Mouse (Mus musculus): Measurements from ENCODE around the gene P3h3. TPM values are rescaled to one million over a fixed set of nuclear protein-coding genes. Genes with fewer than 3 reads are reported as not detected.

Gene P3h3
- polyA plus RNA-seq, 1 experiment from 2014 or later = 0.76 TPM

GRCm38 (mm10) chr6:124828868-124829798 is 28.4 kb downstream of the P3h3 start, which contains the start of the genes Usp5 and Cdca3:
Gene Usp5 (minus strand): TSS chr6:124829484.
Gene Cdca3 (plus strand): TSS chr6:124829547.
- peak; percentile 85 for ATAC-seq (ENCODE audit: low read depth)
- Histone ChIP-seq H3K9ac (ENCODE audit: low read depth, low read length) (peak within 1 kb of the TSS; percentile 89), H3K27ac (ENCODE audit: low read length) (peak within 1 kb of the TSS; percentile 96), H3K4me1 (ENCODE audit: control insufficient read depth, low read depth, low read length) (peaks cover 18% of the 10 kb centered on the region), H3K9me3 (replicated peaks; ENCODE audit: control insufficient read depth, low read length) (no peaks in the 10 kb centered on the region), H3K4me3 (ENCODE audit: low read depth, low read length) (peak within 1 kb of the TSS; percentile 81), H3K36me3 (ENCODE audit: control insufficient read depth, insufficient read depth) (peaks cover 45% of the 10 kb centered on the region), H3K4me2 (ENCODE audit: low read depth, low read length) (peak within 1 kb of the TSS; percentile 96), H3K27me3 (ENCODE audit: control insufficient read depth, insufficient read depth, low read depth, low read length) (no peaks in the 10 kb centered on the region)
- under 1% methylated on average over 53 of the region's 55 CpGs for WGBS (ENCODE audit: insufficient replicate concordance)

DNA sequence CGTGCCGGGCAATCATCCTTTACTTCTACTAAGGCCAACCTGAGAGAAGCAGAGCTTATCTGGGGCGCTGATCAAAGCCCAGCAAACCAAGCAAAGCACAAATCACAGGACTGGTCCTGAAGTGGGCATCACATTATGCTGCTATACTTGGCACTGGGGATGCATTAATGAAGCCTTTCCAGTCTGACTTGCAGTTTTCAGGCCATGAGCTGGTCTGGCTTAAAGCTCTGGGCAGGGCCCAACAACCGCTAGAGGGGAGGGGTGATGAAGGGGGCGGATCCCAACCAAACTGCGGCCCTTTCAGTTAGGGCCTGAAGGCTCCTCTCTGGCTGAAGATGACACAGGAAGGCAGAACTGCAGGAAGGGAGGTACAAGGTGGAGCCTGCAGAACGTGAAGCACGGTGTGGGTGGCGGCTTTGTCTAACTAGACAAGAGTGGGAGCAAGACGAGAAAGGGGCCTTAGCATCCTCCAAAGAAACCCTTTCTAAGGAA is 29.4 kb downstream of the P3h3 start:
- Histone ChIP-seq H3K4me1 (ENCODE audit: control insufficient read depth, low read depth, low read length) (peaks cover 18% of the 10 kb centered on the region), H3K9ac (ENCODE audit: low read depth, low read length) (peak overlapping the region; percentile 62), H3K4me3 (ENCODE audit: low read depth, low read length) (peak overlapping the region; percentile 81), H3K36me3 (ENCODE audit: control insufficient read depth, insufficient read depth) (peaks cover 45% of the 10 kb centered on the region), H3K9me3 (replicated peaks; ENCODE audit: control insufficient read depth, low read length) (no peaks in the 10 kb centered on the region), H3K27ac (ENCODE audit: low read length) (peak overlapping the region; percentile 51), H3K27me3 (ENCODE audit: control insufficient read depth, insufficient read depth, low read depth, low read length) (no peaks in the 10 kb centered on the region), H3K4me2 (ENCODE audit: low read depth, low read length) (peak overlapping the region; percentile 96)
- WGBS (ENCODE audit: insufficient replicate concordance) = 16% methylated on average over 10 of the region's 10 CpGs
- no peak for ATAC-seq (ENCODE audit: low read depth)

- no peak overlapping the region for H3K9ac ChIP-seq (ENCODE audit: low read depth, low read length)
- WGBS (ENCODE audit: insufficient replicate concordance) = 86% methylated on average over 4 of the region's 4 CpGs
- H3K9me3 ChIP-seq (replicated peaks; ENCODE audit: control insufficient read depth, low read length) = no peaks in the 10 kb centered on the region
- no peaks in the 10 kb centered on the region for H3K4me1 ChIP-seq (ENCODE audit: control insufficient read depth, low read depth, low read length)
- ATAC-seq (ENCODE audit: low read depth) = no peak
- H3K4me2 ChIP-seq (ENCODE audit: low read depth, low read length) = no peak overlapping the region
- H3K27ac ChIP-seq (ENCODE audit: low read length) = no peak overlapping the region
- H3K27me3 ChIP-seq (ENCODE audit: control insufficient read depth, insufficient read depth, low read depth, low read length) = no peaks in the 10 kb centered on the region
- peaks cover 58% of the 10 kb centered on the region for H3K36me3 ChIP-seq (ENCODE audit: control insufficient read depth, insufficient read depth)
- H3K4me3 ChIP-seq (ENCODE audit: low read depth, low read length) = no peak overlapping the region
These were observed 35.5 kb downstream of the P3h3 start for GRCm38 (mm10) chr6:124822049-124822448.

DNA sequence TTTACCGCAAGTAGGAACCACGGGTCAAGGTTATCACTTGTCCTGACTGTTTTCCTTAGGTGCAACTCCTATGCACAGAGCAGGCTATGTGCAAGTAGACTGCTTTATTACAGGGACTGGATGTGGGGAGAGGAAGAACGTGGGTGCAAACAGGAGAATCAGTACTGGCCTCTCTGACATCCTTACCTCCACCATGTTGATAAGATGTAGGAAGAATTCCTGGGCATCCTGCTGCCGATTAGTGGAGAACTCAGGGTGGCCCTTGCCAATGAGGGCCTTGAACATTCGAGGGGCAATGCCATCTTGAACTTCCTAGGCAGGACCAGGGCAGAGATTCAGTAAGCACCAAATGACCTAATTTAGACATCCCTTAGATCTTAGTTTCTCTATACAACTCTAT is 36.7 kb downstream of the P3h3 start:
- Histone ChIP-seq H3K9me3 (replicated peaks; ENCODE audit: control insufficient read depth, low read length) (no peaks in the 10 kb centered on the region), H3K4me2 (ENCODE audit: low read depth, low read length) (no peak overlapping the region), H3K4me1 (ENCODE audit: control insufficient read depth, low read depth, low read length) (no peaks in the 10 kb centered on the region), H3K4me3 (ENCODE audit: low read depth, low read length) (no peak overlapping the region), H3K36me3 (ENCODE audit: control insufficient read depth, insufficient read depth) (peaks cover 56% of the 10 kb centered on the region), H3K9ac (ENCODE audit: low read depth, low read length) (no peak overlapping the region), H3K27ac (ENCODE audit: low read length) (no peak overlapping the region), H3K27me3 (ENCODE audit: control insufficient read depth, insufficient read depth, low read depth, low read length) (no peaks in the 10 kb centered on the region)
- no peak for ATAC-seq (ENCODE audit: low read depth)
- WGBS (ENCODE audit: insufficient replicate concordance) = 74% methylated on average over 5 of the region's 5 CpGs

DNA sequence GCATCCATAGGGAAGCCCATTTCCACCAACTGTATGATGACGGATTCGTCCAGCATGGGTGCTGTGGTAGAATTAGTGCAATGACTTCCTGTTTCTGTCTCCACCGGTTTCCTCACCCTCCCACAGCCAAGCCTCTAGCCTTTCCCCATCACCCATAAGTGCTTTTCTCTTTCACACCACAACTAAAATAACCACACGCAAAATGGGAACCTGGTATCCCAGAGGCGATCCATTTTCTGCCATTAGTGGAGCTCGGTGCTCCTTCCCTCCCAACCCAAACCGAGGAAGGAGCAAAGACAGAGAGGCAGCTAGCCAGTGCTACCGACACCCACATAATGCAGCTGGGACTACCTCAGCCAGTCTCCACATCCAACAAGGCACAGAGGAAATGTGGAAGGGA is 39.6 kb downstream of the P3h3 start:
- no peak for ATAC-seq (ENCODE audit: low read depth)
- WGBS (ENCODE audit: insufficient replicate concordance) = 56% methylated on average over 8 of the region's 8 CpGs
- Histone ChIP-seq H3K4me3 (ENCODE audit: low read depth, low read length) (no peak overlapping the region), H3K36me3 (ENCODE audit: control insufficient read depth, insufficient read depth) (peaks cover 35% of the 10 kb centered on the region), H3K27ac (ENCODE audit: low read length) (peak overlapping the region; percentile 58; the same call in 1 of the 2 replicates), H3K9ac (ENCODE audit: low read depth, low read length) (no peak overlapping the region), H3K9me3 (replicated peaks; ENCODE audit: control insufficient read depth, low read length) (no peaks in the 10 kb centered on the region), H3K4me2 (ENCODE audit: low read depth, low read length) (no peak overlapping the region), H3K27me3 (ENCODE audit: control insufficient read depth, insufficient read depth, low read depth, low read length) (no peaks in the 10 kb centered on the region), H3K4me1 (ENCODE audit: control insufficient read depth, low read depth, low read length) (peaks cover 15% of the 10 kb centered on the region)

- Histone ChIP-seq H3K9ac (ENCODE audit: low read depth, low read length) (no peak overlapping the region), H3K4me1 (ENCODE audit: control insufficient read depth, low read depth, low read length) (peaks cover 19% of the 10 kb centered on the region), H3K4me2 (ENCODE audit: low read depth, low read length) (no peak overlapping the region), H3K27ac (ENCODE audit: low read length) (no peak overlapping the region), H3K9me3 (replicated peaks; ENCODE audit: control insufficient read depth, low read length) (no peaks in the 10 kb centered on the region), H3K4me3 (ENCODE audit: low read depth, low read length) (no peak overlapping the region), H3K36me3 (ENCODE audit: control insufficient read depth, insufficient read depth) (peaks cover 32% of the 10 kb centered on the region), H3K27me3 (ENCODE audit: control insufficient read depth, insufficient read depth, low read depth, low read length) (no peaks in the 10 kb centered on the region)
- ATAC-seq (ENCODE audit: low read depth) = no peak
- WGBS (ENCODE audit: insufficient replicate concordance) = 89% methylated on average over 8 of the region's 8 CpGs
These were observed 40.0 kb downstream of the P3h3 start for GRCm38 (mm10) chr6:124817563-124817962.

DNA sequence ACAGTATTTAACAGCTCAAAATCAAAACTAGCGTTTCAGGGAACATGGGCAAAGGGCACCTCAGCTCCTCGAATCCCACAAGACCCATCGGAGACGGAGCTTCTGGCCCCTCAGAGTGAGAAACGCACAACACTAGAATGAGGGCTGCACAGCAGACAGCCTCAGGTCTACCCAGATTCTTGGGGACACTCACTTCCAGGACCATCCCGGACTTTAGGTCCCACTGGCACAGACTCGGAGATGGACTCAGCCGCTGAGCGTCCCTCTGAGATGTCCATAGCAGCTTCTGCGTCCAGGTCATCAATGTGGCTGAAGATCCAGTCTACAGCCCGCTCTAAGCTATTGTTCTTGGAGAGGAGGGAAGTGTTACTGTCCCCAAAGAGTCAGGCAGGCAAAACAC is 40.4 kb downstream of the P3h3 start:
- H3K27ac ChIP-seq (ENCODE audit: low read length) = no peak overlapping the region
- 86% methylated on average over 11 of the region's 11 CpGs for WGBS (ENCODE audit: insufficient replicate concordance)
- H3K27me3 ChIP-seq (ENCODE audit: control insufficient read depth, insufficient read depth, low read depth, low read length) = no peaks in the 10 kb centered on the region
- H3K4me3 ChIP-seq (ENCODE audit: low read depth, low read length) = no peak overlapping the region
- no peaks in the 10 kb centered on the region for H3K9me3 ChIP-seq (replicated peaks; ENCODE audit: control insufficient read depth, low read length)
- H3K4me2 ChIP-seq (ENCODE audit: low read depth, low read length) = no peak overlapping the region
- no peak for ATAC-seq (ENCODE audit: low read depth)
- peaks cover 24% of the 10 kb centered on the region for H3K4me1 ChIP-seq (ENCODE audit: control insufficient read depth, low read depth, low read length)
- H3K36me3 ChIP-seq (ENCODE audit: control insufficient read depth, insufficient read depth) = peaks cover 34% of the 10 kb centered on the region
- H3K9ac ChIP-seq (ENCODE audit: low read depth, low read length) = no peak overlapping the region

- Histone ChIP-seq H3K36me3 (ENCODE audit: control insufficient read depth, insufficient read depth) (peaks cover 37% of the 10 kb centered on the region), H3K9me3 (replicated peaks; ENCODE audit: control insufficient read depth, low read length) (no peaks in the 10 kb centered on the region), H3K27me3 (ENCODE audit: control insufficient read depth, insufficient read depth, low read depth, low read length) (no peaks in the 10 kb centered on the region), H3K4me2 (ENCODE audit: low read depth, low read length) (no peak overlapping the region), H3K4me1 (ENCODE audit: control insufficient read depth, low read depth, low read length) (peaks cover 29% of the 10 kb centered on the region), H3K4me3 (ENCODE audit: low read depth, low read length) (no peak overlapping the region), H3K27ac (ENCODE audit: low read length) (no peak overlapping the region), H3K9ac (ENCODE audit: low read depth, low read length) (no peak overlapping the region)
- WGBS (ENCODE audit: insufficient replicate concordance) = 81% methylated on average over 4 of the region's 4 CpGs
- ATAC-seq (ENCODE audit: low read depth) = no peak
These were observed 40.9 kb downstream of the P3h3 start for GRCm38 (mm10) chr6:124816611-124817010.
